Mouse (Mus musculus) B cell, adult (primary cell): ENCODE data around the gene Pigb. TPM values are rescaled to one million over a fixed set of nuclear protein-coding genes. Genes with fewer than 3 reads are reported as not detected.

Experiments
- total RNA-seq: library from RNA; stranded (reverse); gene quantifications from 4 replicates; pipeline ENCODE4 v1.2.4, GENCODE M21; 2023; ENCODE audit not compliant: inconsistent age

Gene Pigb
- total RNA-seq: 12.2 to 13.1 TPM (median 12.8 TPM) in 4 replicates

DNA sequence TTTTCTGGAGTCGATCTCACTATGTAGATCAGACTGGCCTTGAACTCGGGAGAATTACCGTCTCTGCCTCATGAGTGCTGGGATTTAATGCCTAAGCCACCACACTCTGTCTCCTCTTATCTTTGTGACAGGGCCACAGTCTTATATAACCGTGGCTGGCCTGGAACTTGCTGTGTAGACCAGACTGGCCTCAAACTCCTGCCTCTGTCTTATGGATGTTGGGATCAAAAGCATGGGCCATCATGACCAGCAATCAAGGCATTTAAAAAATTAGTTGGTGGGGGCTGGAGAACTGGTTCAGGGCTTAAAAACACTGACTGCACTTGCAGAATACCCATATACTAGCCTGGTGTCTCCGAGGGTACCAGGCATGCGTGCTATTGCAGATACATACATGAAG, at the start of gene Pigb:
TSS of gene Pigb (minus strand) at position 299 of the 400 bp plus-strand sequence.

GRCm38 (mm10) chr9:73044146-73045079, 4.2 kb upstream of the Pigb start, which contains the start of gene Rab27a:
TSS of gene Rab27a (plus strand) at chr9:73044854.

DNA sequence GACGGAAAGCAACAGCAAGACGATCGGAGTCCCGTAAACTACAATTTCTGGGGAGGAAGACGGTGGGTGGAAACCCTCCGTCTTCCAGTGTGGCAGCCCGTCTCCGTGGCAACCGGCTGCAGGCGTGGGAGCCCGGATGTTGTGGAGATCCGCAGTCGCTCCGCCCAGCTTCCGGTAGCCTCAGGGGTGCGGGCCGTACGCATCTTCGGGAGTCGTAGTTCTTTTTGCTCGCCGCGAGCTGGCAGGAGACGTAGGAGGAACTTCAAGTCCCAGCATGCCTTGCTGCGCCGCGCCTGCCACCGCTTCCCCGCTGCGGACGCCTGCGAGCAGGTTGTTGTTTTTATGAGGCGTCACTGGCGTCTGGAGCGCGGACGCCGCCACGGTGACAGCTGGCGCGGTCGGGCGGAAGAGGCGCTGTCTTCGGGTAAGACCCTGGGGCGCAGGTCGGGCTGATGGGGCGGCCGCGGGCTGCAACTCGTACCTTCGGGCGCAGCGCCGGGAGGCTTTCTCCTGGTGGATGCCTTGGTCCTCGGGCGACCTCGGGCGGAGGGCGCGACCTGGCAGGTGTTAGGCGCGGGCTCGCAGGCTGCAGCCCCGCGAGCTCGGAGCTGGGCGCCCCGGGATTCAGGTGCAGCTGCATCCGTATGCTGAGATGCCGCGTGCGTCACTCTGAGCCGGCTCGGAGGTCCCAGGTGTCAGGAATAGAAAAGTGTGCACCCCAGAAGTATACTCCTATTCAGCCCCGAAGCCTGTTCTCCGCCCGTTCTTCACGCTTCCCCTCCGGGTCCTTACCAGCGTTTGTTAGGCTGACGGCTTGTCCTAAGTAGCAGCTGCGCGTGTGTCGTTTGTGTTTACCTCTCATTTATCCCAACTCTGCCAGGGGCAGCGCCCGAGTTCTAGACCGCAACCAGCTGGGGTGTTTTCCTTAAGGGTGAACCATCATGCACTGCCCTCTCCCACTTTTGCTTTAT, 54.6 kb downstream of the Pigb start, which contains the start of the genes Ccpg1os and Ccpg1:
TSS of gene Ccpg1os (minus strand) at position 133 of the 971 bp plus-strand sequence.
TSS of gene Ccpg1 (plus strand) at position 180 of the 971 bp plus-strand sequence.

DNA sequence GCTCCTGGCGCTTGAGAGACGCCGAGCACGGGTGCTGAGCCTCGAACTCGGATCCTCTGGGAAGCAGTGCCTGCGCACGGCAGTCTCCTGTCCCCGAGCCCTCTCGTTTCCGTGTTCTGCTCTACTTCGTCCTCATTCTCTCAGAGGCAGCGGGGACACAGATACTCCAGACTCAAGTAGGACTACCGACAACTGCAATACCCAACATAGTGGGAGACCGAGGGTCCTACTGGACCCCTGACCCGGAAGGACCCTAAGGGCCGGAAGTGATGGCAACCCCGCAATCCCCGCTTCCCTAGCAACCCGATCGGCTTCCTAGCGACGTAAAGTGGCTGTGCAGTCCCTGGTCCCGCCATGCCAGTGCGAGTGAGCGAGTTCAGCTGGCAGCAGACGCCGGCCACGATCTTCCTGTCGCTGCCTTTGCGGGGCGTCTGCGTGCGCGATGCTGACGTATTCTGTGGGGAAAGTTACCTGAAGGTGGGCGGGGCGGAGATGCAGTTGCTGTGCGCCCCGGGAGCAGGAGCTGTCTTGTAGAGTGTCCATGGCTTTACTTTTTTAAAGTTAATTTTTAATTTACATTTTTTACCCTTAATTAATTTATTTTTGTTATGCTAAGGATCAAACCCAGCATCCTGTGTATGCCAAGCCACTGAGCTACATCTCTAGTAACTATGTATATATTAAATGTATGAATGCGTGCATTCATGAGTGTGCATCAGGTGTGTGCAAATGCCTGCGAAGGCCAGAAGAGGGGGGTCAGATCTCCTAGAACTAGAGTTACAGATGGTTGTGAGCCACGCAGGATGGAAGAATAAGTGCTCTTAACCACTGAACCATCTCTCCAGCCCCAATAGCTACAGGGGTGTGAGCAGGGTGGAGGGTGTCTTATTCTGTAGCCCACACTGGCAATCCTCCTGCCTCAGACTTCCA, 81.4 kb downstream of the Pigb start, which contains the start of the genes Dyx1c1 and Gm44503:
TSS of gene Dyx1c1 (plus strand) at position 265 of the 930 bp plus-strand sequence.
TSS of gene Gm44503 (plus strand) at position 332 of the 930 bp plus-strand sequence.

Other genes starting within 250 kb of the Pigb start
- gene Prtg, start 233.5 kb downstream of the Pigb start, total RNA-seq: 0.18 to 0.77 TPM (median 0.39 TPM) in 3 of 4 replicates, not detected in the other
- gene Pygo1, start 114.7 kb downstream of the Pigb start, total RNA-seq: not detected in 4 replicates
- gene Dyx1c1, start 81.6 kb downstream of the Pigb start, total RNA-seq: 0.33 to 0.51 TPM (median 0.42 TPM) in 4 replicates
- gene Gm44503, start 81.5 kb downstream of the Pigb start, total RNA-seq: 0.19 TPM in 1 of 4 replicates, not detected in the others
- gene Ccpg1os, start 55.0 kb downstream of the Pigb start, total RNA-seq: 1.8 to 3.6 TPM (median 3.0 TPM) in 4 replicates
- 42.2 to 47.4 TPM (median 44.3 TPM) in 4 replicates for gene Ccpg1, start 54.9 kb downstream of the Pigb start, total RNA-seq
- gene Rab27a, start 4.5 kb upstream of the Pigb start, total RNA-seq: 13.4 to 16.0 TPM (median 14.3 TPM) in 4 replicates
- gene Khdc3, start 61.5 kb upstream of the Pigb start, total RNA-seq: 0.39 to 1.6 TPM (median 0.78 TPM) in 4 replicates
- not detected in 4 replicates for gene Gm20509, start 62.1 kb upstream of the Pigb start, total RNA-seq
- gene Rsl24d1, start 73.0 kb upstream of the Pigb start, total RNA-seq: 61.3 to 70.0 TPM (median 63.9 TPM) in 4 replicates